8 mouse cellular contexts compared by ENCODE assay signal in genomic region chr12:75596154-75597002, GRCm38 (mm10). TPM values are rescaled to one million over a fixed set of nuclear protein-coding genes. Genes with fewer than 3 reads are reported as not detected.
A peak's percentile ranks its signal among the peaks of the same experiment; 100 is the strongest.
DNase-seq lines count a peak whose midpoint lies in the region; ATAC-seq and TF ChIP-seq lines count a peak whose summit lies in the region.

TSS of gene Ppp2r5e (minus strand) at chr12:75596245.

- peaks cover 5% of the 10 kb centered on the region; the same call in 1 of the 2 replicates for H3K36me3 ChIP-seq in hindbrain, postnatal 0 days (ENCODE audit: insufficient read depth, low read length)

- no peaks in the 10 kb centered on the region for H3K9me3 ChIP-seq in hindbrain, postnatal 0 days (ENCODE audit: low read length)

- H3K27ac ChIP-seq in gastrocnemius, adult 2 months = peak within 1 kb of the TSS; percentile 99
- H3K27ac ChIP-seq in hindbrain, postnatal 0 days = peak within 1 kb of the TSS; percentile 99
- peak within 1 kb of the TSS; percentile 99 for H3K27ac ChIP-seq in left cerebral cortex, adult 2 months

- H3K4me2 ChIP-seq in hindbrain, postnatal 0 days (ENCODE audit: low read depth, low read length) = peak within 1 kb of the TSS; percentile 90

- H3K9ac ChIP-seq in hindbrain, postnatal 0 days (replicated peaks; ENCODE audit: low read length) = peak within 1 kb of the TSS; percentile 97

- H3K4me3 ChIP-seq in gastrocnemius, adult 2 months = peak within 1 kb of the TSS; percentile 99
- peak within 1 kb of the TSS; percentile 83 for H3K4me3 ChIP-seq in hindbrain, postnatal 0 days (ENCODE audit: low read length)
- H3K4me3 ChIP-seq in left cerebral cortex, adult 2 months = peak within 1 kb of the TSS; percentile 89

- peak; percentile 100 for DNase-seq in ZHBTc4 (ENCODE audit: low read depth, low spot score)
- DNase-seq in gastrocnemius, adult 2 months = peak; percentile 100
- peak; percentile 99 for DNase-seq in hindbrain, postnatal 0 days (ENCODE audit: low spot score)
- peak; percentile 97 to 99 for DNase-seq in left cerebral cortex, adult 2 months (ENCODE audit: extremely low spot score in 1 of 2, low spot score in 2 of 2)
- peak; percentile 98 for DNase-seq in right cerebral cortex, adult 2 months (ENCODE audit: low spot score in 2 of 2)
- DNase-seq in urinary bladder, postnatal 14 days (ENCODE audit: low spot score) = peak; percentile 99

- under 1% methylated on average over 60 of the region's 72 CpGs for WGBS in hindbrain, postnatal 0 days

- no peaks in the 10 kb centered on the region for H3K27me3 ChIP-seq in hindbrain, postnatal 0 days (ENCODE audit: insufficient read depth, low read length)

- H3K4me1 ChIP-seq in hindbrain, postnatal 0 days (ENCODE audit: insufficient read depth, low read length) = peaks cover 3% of the 10 kb centered on the region; the same call in 1 of the 2 replicates

- intact Hi-C loops in gastrocnemius, adult 2 months (cut with DNase I) = loop anchor here (5.0 kb wide), 2 partner anchors 61 to 134 kb away; no protein-coding TSS in a partner anchor
- intact Hi-C loops in left cerebral cortex, adult 2 months (cut with DNase I) = loop anchor here (1.0 to 5.0 kb wide), 4 partner anchors 51 to 141 kb away; partner anchors contain the start of genes Sgpp1 and Wdr89

- peak; percentile 7; the same call in 1 of the 2 replicates for TF ChIP-seq CTCF in gastrocnemius, adult 2 months (IDR thresholded peaks at IDR 0.05)
- TF ChIP-seq CTCF in hindbrain, postnatal 0 days (IDR thresholded peaks at IDR 0.05; ENCODE audit: low read depth) = no peak; the same call in 1 of the 2 replicates
- no peak; the same call in 1 of the 2 replicates for TF ChIP-seq CTCF in left cerebral cortex, adult 2 months (IDR thresholded peaks at IDR 0.05)

- peak; percentile 97 for ATAC-seq in common myeloid progenitor, adult 5-6 weeks (replicated peaks; ENCODE audit: low read depth, poor library complexity, severe bottlenecking)
- ATAC-seq in hindbrain, postnatal 0 days = peak; percentile 100
- peak; percentile 96 for ATAC-seq in megakaryocyte, adult 5-6 weeks (ENCODE audit: poor library complexity, severe bottlenecking)

RNA-seq across cellular contexts. Expression of gene Ppp2r5e, which starts in this region (rescaled TPM):
- total RNA-seq in common myeloid progenitor, adult 5-6 weeks (2017) = 26.7 and 36.4 TPM in 2 replicates
- total RNA-seq in gastrocnemius, adult 2 months (2021) = 10 to 100 TPM; 32.2 to 34.3 TPM
- 26.7 and 34.0 TPM in 2 replicates for total RNA-seq in hindbrain, postnatal 0 days (2014; rRNA removed)
- 23.4 and 25.2 TPM in 2 replicates for polyA plus RNA-seq in hindbrain, postnatal 0 days (2015; fragmentation: Nextera tagmentation; extraction: Ambion mirVana)
- total RNA-seq in left cerebral cortex, adult 2 months (2021) = 10 to 100 TPM; 81.7 to 84.9 TPM
- 30.3 and 33.7 TPM in 2 replicates for total RNA-seq in megakaryocyte, adult 5-6 weeks (2015)
- 14.0 and 17.6 TPM in 2 replicates for total RNA-seq in megakaryocyte, adult 5-6 weeks (2017)

Comparison
In these comparisons a context has a peak if more than half of its experiments do, and no peak if none do; other contexts are left out.
1. Peak in every context shown above with its lines: DNase-seq, ATAC-seq, H3K4me3 ChIP-seq and H3K27ac ChIP-seq.